Mouse (Mus musculus) stomach, embryonic 15.5 days (tissue): Measurements from ENCODE around the gene S1pr4. TPM values are rescaled to one million over a fixed set of nuclear protein-coding genes. Genes with fewer than 3 reads are reported as not detected.

Experiments used
- ATAC-seq: fragments of 200-750 bp; cut with Nextera tagmentation; 2 replicates; pipeline ENCODE4 v1.8.0; 2017; ENCODE audit warnings: low read depth, moderate number of reproducible peaks, moderate TSS enrichment; ENCODE audit not compliant: insufficient read depth, low FRiP score
- H3K27ac ChIP-seq: fragments of 300-500 bp; sonication (generic); 2 replicates; pipeline ENCODE4 v1.5.1; 2015; ENCODE audit warnings: mild to moderate bottlenecking, inconsistent platforms
- H3K27me3 ChIP-seq: fragments of 300-500 bp; sonication (generic); replicated peaks from 2 replicates; pipeline ENCODE4 v1.6.1; 2015; ENCODE audit warnings: inconsistent platforms
- H3K36me3 ChIP-seq: fragments of 300-500 bp; sonication (generic); 2 replicates; pipeline ENCODE4 v1.6.1; 2015; ENCODE audit warnings: inconsistent platforms
- H3K4me1 ChIP-seq: fragments of 300-500 bp; sonication (generic); 2 replicates; pipeline ENCODE4 v1.6.1; 2015; ENCODE audit warnings: inconsistent platforms
- H3K4me2 ChIP-seq: fragments of 300-500 bp; sonication (generic); 2 replicates; pipeline ENCODE4 v1.6.1; 2015; ENCODE audit warnings: mild to moderate bottlenecking, inconsistent platforms
- H3K4me3 ChIP-seq: fragments of 300-500 bp; sonication (generic); replicated peaks from 2 replicates; pipeline ENCODE4 v1.5.1; 2015; ENCODE audit warnings: inconsistent platforms
- H3K9ac ChIP-seq: fragments of 300-500 bp; sonication (generic); 2 replicates; pipeline ENCODE4 v1.6.1; 2015; ENCODE audit warnings: inconsistent platforms
- H3K9me3 ChIP-seq: fragments of 300-500 bp; sonication (generic); 2 replicates; pipeline ENCODE4 v1.6.1; 2016; ENCODE audit warnings: inconsistent platforms
- WGBS: fragments of 180-500 bp; shearing (Covaris S2); methylation state at CpG from one replicate; pipeline ENCODE4 v1.1.7; 2015; 5-methylcytosine and 5-hydroxymethylcytosine counted together
- polyA plus RNA-seq: library from polyadenylated mRNA; unstranded; fragments of >200 nt; fragmentation: Nextera tagmentation; extraction: Ambion mirVana; gene quantifications from 2 replicates; pipeline ENCODE4 v1.2.1, GENCODE M21; 2015

S1pr4 gene
- polyA plus RNA-seq, 1 experiment from 2014 or later: 1.6 TPM

- no peak overlapping the region for H3K27ac ChIP-seq
- H3K36me3 ChIP-seq: peaks cover 54% of the 10 kb centered on the region
- no peak for ATAC-seq
- 84% methylated on average over 11 of the region's 11 CpGs for WGBS
- H3K9me3 ChIP-seq: no peaks in the 10 kb centered on the region
- no peak overlapping the region for H3K4me2 ChIP-seq
- no peaks in the 10 kb centered on the region for H3K4me1 ChIP-seq
- no peaks in the 10 kb centered on the region for H3K27me3 ChIP-seq
- H3K9ac ChIP-seq: no peak overlapping the region
- H3K4me3 ChIP-seq: no peak overlapping the region
These were observed 11.9 kb downstream of the S1pr4 start for GRCm38 (mm10) chr10:81488081-81488480.

GRCm38 (mm10) chr10:81486496-81486895, 13.4 kb downstream of the S1pr4 start:
- Histone ChIP-seq H3K27me3 (peaks cover 8% of the 10 kb centered on the region), H3K4me2 (no peak overlapping the region), H3K4me3 (no peak overlapping the region), H3K27ac (no peak overlapping the region), H3K9ac (no peak overlapping the region), H3K4me1 (peaks cover 8% of the 10 kb centered on the region; the same call in 1 of the 2 replicates), H3K9me3 (no peaks in the 10 kb centered on the region), H3K36me3 (peaks cover 38% of the 10 kb centered on the region)
- WGBS: 83% methylated on average over 10 of the region's 10 CpGs
- ATAC-seq: no peak

- ATAC-seq: no peak
- H3K27me3 ChIP-seq: peaks cover 12% of the 10 kb centered on the region
- H3K9ac ChIP-seq: no peak overlapping the region
- H3K4me1 ChIP-seq: peaks cover 8% of the 10 kb centered on the region; the same call in 1 of the 2 replicates
- H3K9me3 ChIP-seq: no peaks in the 10 kb centered on the region
- H3K27ac ChIP-seq: no peak overlapping the region
- no peak overlapping the region for H3K4me2 ChIP-seq
- H3K4me3 ChIP-seq: no peak overlapping the region
- WGBS: 67% methylated on average over 7 of the region's 7 CpGs
- peaks cover 29% of the 10 kb centered on the region for H3K36me3 ChIP-seq
These were observed 14.4 kb downstream of the S1pr4 start for GRCm38 (mm10) chr10:81485479-81486018.

- H3K4me1 ChIP-seq: peaks cover 8% of the 10 kb centered on the region; the same call in 1 of the 2 replicates
- no peaks in the 10 kb centered on the region for H3K9me3 ChIP-seq
- no peak overlapping the region for H3K27ac ChIP-seq
- H3K9ac ChIP-seq: no peak overlapping the region
- 14% methylated on average over 2 of the region's 2 CpGs for WGBS
- H3K27me3 ChIP-seq: peaks cover 12% of the 10 kb centered on the region
- H3K4me2 ChIP-seq: no peak overlapping the region
- peaks cover 24% of the 10 kb centered on the region for H3K36me3 ChIP-seq
- H3K4me3 ChIP-seq: no peak overlapping the region
- no peak for ATAC-seq
These were observed 14.9 kb downstream of the S1pr4 start for GRCm38 (mm10) chr10:81485060-81485449.

- WGBS: 62% methylated on average over 6 of the region's 6 CpGs
These were observed 15.4 kb downstream of the S1pr4 start for GRCm38 (mm10) chr10:81484441-81485059.

GRCm38 (mm10) chr10:81483983-81484382, 15.9 kb downstream of the S1pr4 start:
- WGBS: 17% methylated on average over 9 of the region's 9 CpGs
- no peak for ATAC-seq
- Histone ChIP-seq H3K4me1 (peaks cover 8% of the 10 kb centered on the region; the same call in 1 of the 2 replicates), H3K27ac (no peak overlapping the region), H3K9ac (no peak overlapping the region), H3K36me3 (peaks cover 15% of the 10 kb centered on the region; the same call in 1 of the 2 replicates), H3K9me3 (no peaks in the 10 kb centered on the region), H3K4me2 (no peak overlapping the region), H3K4me3 (no peak overlapping the region), H3K27me3 (peaks cover 12% of the 10 kb centered on the region)

More at GRCm38 (mm10) chr10:81484441-81485059, 15.4 kb downstream of the S1pr4 start:
- Histone ChIP-seq H3K36me3 (peaks cover 19% of the 10 kb centered on the region), H3K27me3 (peaks cover 12% of the 10 kb centered on the region), H3K4me3 (no peak overlapping the region), H3K4me2 (no peak overlapping the region), H3K4me1 (peaks cover 8% of the 10 kb centered on the region; the same call in 1 of the 2 replicates), H3K9me3 (no peaks in the 10 kb centered on the region), H3K27ac (no peak overlapping the region), H3K9ac (no peak overlapping the region)
- ATAC-seq: no peak

- Histone ChIP-seq H3K4me1 (peaks cover 8% of the 10 kb centered on the region; the same call in 1 of the 2 replicates), H3K9me3 (no peaks in the 10 kb centered on the region), H3K36me3 (peaks cover 7% of the 10 kb centered on the region; the same call in 1 of the 2 replicates), H3K4me2 (peak within 1 kb of the TSS; percentile 94), H3K27ac (no peak within 1 kb of the TSS), H3K4me3 (peak within 1 kb of the TSS; percentile 48), H3K9ac (no peak within 1 kb of the TSS), H3K27me3 (peaks cover 20% of the 10 kb centered on the region)
- WGBS: under 1% methylated on average over 36 of the region's 36 CpGs
- ATAC-seq: no peak
These were observed 17.4 kb downstream of the S1pr4 start, which contains the start of gene Celf5 for GRCm38 (mm10) chr10:81482533-81482889. Gene Celf5 (minus strand): TSS chr10:81482709.

GRCm38 (mm10) chr10:81481605-81482532, 18.1 kb downstream of the S1pr4 start:
- WGBS: 5% methylated on average over 35 of the region's 35 CpGs
- Histone ChIP-seq H3K36me3 (peaks cover 1% of the 10 kb centered on the region; the same call in 1 of the 2 replicates), H3K9ac (no peak overlapping the region), H3K4me1 (peaks cover 8% of the 10 kb centered on the region; the same call in 1 of the 2 replicates), H3K9me3 (no peaks in the 10 kb centered on the region), H3K27ac (no peak overlapping the region), H3K4me3 (peak overlapping the region; percentile 48), H3K4me2 (peak overlapping the region; percentile 94), H3K27me3 (peaks cover 25% of the 10 kb centered on the region)
- no peak; the same call in 1 of the 2 replicates for ATAC-seq

- Histone ChIP-seq H3K27me3 (peaks cover 73% of the 10 kb centered on the region), H3K4me3 (no peak overlapping the region), H3K9me3 (no peaks in the 10 kb centered on the region), H3K4me1 (peaks cover 2% of the 10 kb centered on the region; the same call in 1 of the 2 replicates), H3K36me3 (no peaks in the 10 kb centered on the region), H3K9ac (no peak overlapping the region), H3K4me2 (no peak overlapping the region), H3K27ac (no peak overlapping the region)
- no peak for ATAC-seq
- 75% methylated on average over 10 of the region's 10 CpGs for WGBS
These were observed 25.5 kb downstream of the S1pr4 start for GRCm38 (mm10) chr10:81474461-81474860.

GRCm38 (mm10) chr10:81473003-81473451, 26.9 kb downstream of the S1pr4 start:
- Histone ChIP-seq H3K9ac (no peak overlapping the region), H3K4me1 (peaks cover 2% of the 10 kb centered on the region; the same call in 1 of the 2 replicates), H3K27me3 (peaks cover 74% of the 10 kb centered on the region), H3K36me3 (no peaks in the 10 kb centered on the region), H3K9me3 (no peaks in the 10 kb centered on the region), H3K4me3 (no peak overlapping the region), H3K4me2 (no peak overlapping the region), H3K27ac (no peak overlapping the region)
- no peak for ATAC-seq
- 4% methylated on average over 20 of the region's 22 CpGs for WGBS

- no peak overlapping the region for H3K4me3 ChIP-seq
- H3K27me3 ChIP-seq: peaks cover 73% of the 10 kb centered on the region
- WGBS: 10% methylated on average over 18 of the region's 18 CpGs
- H3K4me2 ChIP-seq: no peak overlapping the region
- H3K9ac ChIP-seq: no peak overlapping the region
- H3K4me1 ChIP-seq: peaks cover 2% of the 10 kb centered on the region; the same call in 1 of the 2 replicates
- no peaks in the 10 kb centered on the region for H3K36me3 ChIP-seq
- no peak overlapping the region for H3K27ac ChIP-seq
- ATAC-seq: no peak
- no peaks in the 10 kb centered on the region for H3K9me3 ChIP-seq
These were observed 27.4 kb downstream of the S1pr4 start for GRCm38 (mm10) chr10:81472403-81473002.
